Mouse (Mus musculus): Measurements from ENCODE around the gene Ptpru. TPM values are rescaled to one million over a fixed set of nuclear protein-coding genes. Genes with fewer than 3 reads are reported as not detected.
A peak's percentile ranks its signal among the peaks of the same experiment; 100 is the strongest.

Ptpru gene
- polyA plus RNA-seq, 1 experiment from 2014 or later: 30.3 TPM

- H3K27me3 ChIP-seq: peaks cover 5% of the 10 kb centered on the region; the same call in 1 of the 2 replicates
- peaks cover 22% of the 10 kb centered on the region for H3K4me1 ChIP-seq
- H3K4me3 ChIP-seq (replicated peaks): no peak overlapping the region
- no peaks in the 10 kb centered on the region for H3K36me3 ChIP-seq
- no peak overlapping the region for H3K27ac ChIP-seq
- ATAC-seq (replicated peaks; ENCODE audit: low FRiP score): peak; percentile 44; the same call in 1 of the 2 replicates
- H3K9me3 ChIP-seq (replicated peaks): no peaks in the 10 kb centered on the region
- H3K9ac ChIP-seq: no peak overlapping the region
- H3K4me2 ChIP-seq: no peak overlapping the region
- WGBS: 50% methylated on average over 11 of the region's 11 CpGs
These were observed 114.5 kb downstream of the Ptpru start for GRCm38 (mm10) chr4:131723415-131724080.

GRCm38 (mm10) chr4:131722121-131722841, 115.8 kb downstream of the Ptpru start:
- Histone ChIP-seq H3K4me3 (replicated peaks) (no peak overlapping the region), H3K27me3 (peaks cover 5% of the 10 kb centered on the region; the same call in 1 of the 2 replicates), H3K4me1 (peaks cover 22% of the 10 kb centered on the region), H3K4me2 (no peak overlapping the region), H3K27ac (peak overlapping the region; percentile 66), H3K36me3 (no peaks in the 10 kb centered on the region), H3K9me3 (replicated peaks) (no peaks in the 10 kb centered on the region), H3K9ac (no peak overlapping the region)
- WGBS: 10% methylated on average over 8 of the region's 8 CpGs
- peak; percentile 77 for ATAC-seq (replicated peaks; ENCODE audit: low FRiP score)

GRCm38 (mm10) chr4:131719151-131719550, 118.9 kb downstream of the Ptpru start:
- no peak overlapping the region for H3K4me3 ChIP-seq (replicated peaks)
- no peaks in the 10 kb centered on the region for H3K36me3 ChIP-seq
- no peak for ATAC-seq (replicated peaks; ENCODE audit: low FRiP score)
- H3K4me2 ChIP-seq: no peak overlapping the region
- no peak overlapping the region for H3K27ac ChIP-seq
- peaks cover 22% of the 10 kb centered on the region for H3K4me1 ChIP-seq
- 67% methylated on average over 5 of the region's 5 CpGs for WGBS
- no peak overlapping the region for H3K9ac ChIP-seq
- no peaks in the 10 kb centered on the region for H3K9me3 ChIP-seq (replicated peaks)
- H3K27me3 ChIP-seq: no peaks in the 10 kb centered on the region

Other genes starting within 250 kb of the Ptpru start
- 45.8 and 47.4 TPM in 2 replicates for gene Mecr, start 5.2 kb upstream of the Ptpru start, polyA plus RNA-seq (2015; fragmentation: Nextera tagmentation; extraction: Ambion mirVana)
- gene Srsf4, start 35.3 kb upstream of the Ptpru start, polyA plus RNA-seq (2015; fragmentation: Nextera tagmentation; extraction: Ambion mirVana): 110 and 114 TPM in 2 replicates
- 1.1 and 1.3 TPM in 2 replicates for gene Tmem200b, start 83.5 kb upstream of the Ptpru start, polyA plus RNA-seq (2015; fragmentation: Nextera tagmentation; extraction: Ambion mirVana)
- gene Gm10300, start 236.4 kb upstream of the Ptpru start, polyA plus RNA-seq (2015; fragmentation: Nextera tagmentation; extraction: Ambion mirVana): 0.09 TPM in 2 replicates
- gene Epb41, start 237.0 kb upstream of the Ptpru start, polyA plus RNA-seq (2015; fragmentation: Nextera tagmentation; extraction: Ambion mirVana): 65.1 and 67.1 TPM in 2 replicates